Mouse (Mus musculus) ovary, adult 18-20 months (tissue): ENCODE results near the gene Nsun3.
"Not testable (repeated sequence)": the region's sequence is repeated elsewhere in the genome, so short reads cannot be mapped to it uniquely, and the experiment has no call there.

ENCODE experiments used
- DNase-seq: peaks from one replicate; pipeline ENCODE4 v3.0.0; 2022; ENCODE audit warnings: low spot score, mixed read lengths

Gene Nsun3

GRCm38 (mm10) chr16:62753079-62753478 is 33.5 kb downstream of the Nsun3 start:
- no peak for DNase-seq

GRCm38 (mm10) chr16:62745875-62746274 is 40.7 kb downstream of the Nsun3 start:
- DNase-seq = no peak

- no peak for DNase-seq
These were observed 52.3 kb downstream of the Nsun3 start for GRCm38 (mm10) chr16:62734359-62734758.

- no peak for DNase-seq
These were observed 56.3 kb downstream of the Nsun3 start for GRCm38 (mm10) chr16:62730291-62730690.

- DNase-seq = no peak
These were observed 56.8 kb downstream of the Nsun3 start for GRCm38 (mm10) chr16:62729846-62730245.

- DNase-seq = not testable (repeated sequence)
These were observed 68.4 kb downstream of the Nsun3 start for GRCm38 (mm10) chr16:62718255-62718654.

GRCm38 (mm10) chr16:62690436-62690835 is 96.2 kb downstream of the Nsun3 start:
- no peak for DNase-seq

- no peak for DNase-seq
These were observed 100.5 kb downstream of the Nsun3 start for GRCm38 (mm10) chr16:62686073-62686472.

- no peak for DNase-seq
These were observed 101.1 kb downstream of the Nsun3 start for GRCm38 (mm10) chr16:62685494-62685893.
